In the genomic region with DNA sequence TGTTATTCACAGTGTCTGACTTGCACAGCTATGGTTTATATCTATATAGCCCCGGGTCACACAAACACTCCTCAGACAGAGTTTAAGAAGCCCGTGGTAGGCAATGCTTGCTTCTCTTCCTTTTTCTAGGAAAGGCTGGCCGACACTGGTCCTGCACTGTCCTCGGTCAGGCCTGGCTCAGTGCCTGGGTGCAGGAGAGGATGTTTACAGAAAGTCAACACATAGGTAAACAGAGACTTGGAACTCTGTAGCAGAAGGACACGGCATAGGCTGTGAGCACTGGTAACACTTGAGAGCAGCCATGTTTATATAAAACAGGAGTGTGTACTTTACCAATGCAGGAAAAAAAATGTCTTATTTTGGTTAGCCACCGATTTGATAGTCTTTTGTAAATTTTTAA, we compare ENCODE assay signal across 11 mouse cellular contexts. TPM values are rescaled to one million over a fixed set of nuclear protein-coding genes. Genes with fewer than 3 reads are reported as not detected.
A peak's percentile ranks its signal among the peaks of the same experiment; 100 is the strongest.
DNase-seq lines count a peak whose midpoint lies in the region; ATAC-seq and TF ChIP-seq lines count a peak whose summit lies in the region.
"Had no signal": no experiment of that assay in that cellular context is flagged by ENCODE, and none has a peak within 500 bp of the region (broad histone marks: within the 10 kb centered on the region; RNA-seq: fewer than 3 reads in every experiment).

No protein-coding gene starts in this region.

- no peak overlapping the region for H3K4me3 ChIP-seq in liver, embryonic 14.5 days (ENCODE audit: insufficient read depth in 1 of 2, low read depth in 2 of 2, low read length in 2 of 2)
- H3K4me3 ChIP-seq: forebrain, embryonic 12.5 days had no signal

- H3K9ac ChIP-seq in liver, embryonic 14.5 days (replicated peaks) = no peak overlapping the region
- H3K9ac ChIP-seq: forebrain, embryonic 12.5 days had no signal

- no peaks in the 10 kb centered on the region for H3K27me3 ChIP-seq in liver, embryonic 14.5 days (ENCODE audit: control insufficient read depth, insufficient read depth, low read length)
- H3K27me3 ChIP-seq: forebrain, embryonic 12.5 days had no signal

- H3K27ac ChIP-seq in liver, embryonic 14.5 days = no peak overlapping the region
- H3K27ac ChIP-seq: forebrain, embryonic 12.5 days; kidney, postnatal 0 days had no signal

- H3K4me1 ChIP-seq in liver, embryonic 14.5 days (replicated peaks; ENCODE audit: control insufficient read depth in 2 of 2, insufficient read depth in 2 of 2, low read length in 1 of 2) = peaks cover 0 to 10% of the 10 kb centered on the region in 2 experiments; a peak in 2 of 4 replicates

- no peak for TF ChIP-seq EP300 in liver, embryonic 14.5 days (IDR thresholded peaks at IDR 0.05; ENCODE audit: low read depth)

- H3K36me3 ChIP-seq in liver, embryonic 14.5 days (replicated peaks; ENCODE audit: control insufficient read depth, insufficient read depth, low read depth) = no peaks in the 10 kb centered on the region
- H3K36me3 ChIP-seq: forebrain, embryonic 12.5 days had no signal

- 45% methylated on average over 6 of the region's 6 CpGs for WGBS in liver, embryonic 14.5 days (ENCODE audit: insufficient replicate concordance)

- no peak overlapping the region for H3K4me2 ChIP-seq in liver, embryonic 14.5 days (ENCODE audit: low read depth)
- H3K4me2 ChIP-seq: forebrain, embryonic 12.5 days had no signal

- ATAC-seq in liver, embryonic 14.5 days (ENCODE audit: insufficient read depth) = peak; percentile 74

- no peaks in the 10 kb centered on the region for H3K9me3 ChIP-seq in liver, embryonic 14.5 days (ENCODE audit: control insufficient read depth, low read length)
- H3K9me3 ChIP-seq: forebrain, embryonic 12.5 days had no signal

- DNase-seq in adrenal gland, postnatal 36 days = peak; percentile 8 to 54
- DNase-seq in adrenal gland, adult 8-10 months = no peak
- peak; percentile 59 for DNase-seq in kidney, postnatal 10 days
- DNase-seq in kidney, adult 11 months = no peak
- peak in 2 of 3 experiments; percentile 9 to 18 for DNase-seq in liver, embryonic 14.5 days (ENCODE audit: low read depth in 3 of 3, low spot score in 3 of 3)
- DNase-seq in lung, postnatal 36 days = peak; percentile 92
- DNase-seq in testis, postnatal 14 days (ENCODE audit: low spot score) = no peak
- no peak for DNase-seq in Muller cell, postnatal 12 days (ENCODE audit: inconsistent ontology term)
- DNase-seq: gastrocnemius, postnatal 36 days had no signal

- TF ChIP-seq CTCF in liver, embryonic 14.5 days (IDR thresholded peaks at IDR 0.05; ENCODE audit: low read depth) = no peak

RNA-seq across cellular contexts. Expression of gene Kif13a, which starts 54.3 kb away (rescaled TPM):
- 10 to 100 TPM; 31.0 to 39.0 TPM for total RNA-seq in adrenal gland, postnatal 36 days (2021)
- 10 to 100 TPM; 39.1 to 46.8 (median 42.3) TPM for total RNA-seq in adrenal gland, adult 8-10 months (2022)
- 3.0 and 3.1 TPM in 2 replicates for polyA plus RNA-seq in liver, embryonic 14.5 days (2012; rRNA removed)
- 2.1 and 3.2 TPM in 2 replicates for polyA plus RNA-seq in liver, embryonic 14.5 days (2014; fragmentation: Nextera tagmentation; extraction: Ambion mirVana)

Comparison
In these comparisons a context has a peak if more than half of its experiments do, and no peak if none do; other contexts are left out.
1. DNase-seq: peak in adrenal gland, postnatal 36 days (2 of 2), kidney, postnatal 10 days (single experiment), liver, embryonic 14.5 days (2 of 3) and lung, postnatal 36 days (single experiment); none in adrenal gland, adult 8-10 months (single experiment), kidney, adult 11 months (single experiment), testis, postnatal 14 days (single experiment) and Muller cell, postnatal 12 days (single experiment).